ENCODE assay signal across 8 mouse cellular contexts in genomic region chr2:103970791-103971649, GRCm38 (mm10). TPM values are rescaled to one million over a fixed set of nuclear protein-coding genes. Genes with fewer than 3 reads are reported as not detected.
DNase-seq lines count a peak whose midpoint lies in the region; ATAC-seq and TF ChIP-seq lines count a peak whose summit lies in the region.

No protein-coding gene starts in this region.

- H3K4me3 ChIP-seq in gastrocnemius, adult 2 months, result peak overlapping the region; percentile 92
- H3K4me3 ChIP-seq in heart, embryonic 16.5 days (ENCODE audit: low read length), result peak overlapping the region; percentile 81
- H3K4me3 ChIP-seq in neural tube, embryonic 15.5 days (replicated peaks), result peak overlapping the region; percentile 78

- peak overlapping the region; percentile 88 for H3K4me2 ChIP-seq in heart, embryonic 16.5 days (ENCODE audit: low read depth, low read length)
- H3K4me2 ChIP-seq in neural tube, embryonic 15.5 days, result peak overlapping the region; percentile 87

- 6% methylated on average over 32 of the region's 32 CpGs for WGBS in heart, embryonic 16.5 days
- WGBS in neural tube, embryonic 15.5 days, result under 1% methylated on average over 32 of the region's 32 CpGs

- peaks cover 25% of the 10 kb centered on the region for H3K27me3 ChIP-seq in heart, embryonic 16.5 days (ENCODE audit: control insufficient read depth, insufficient read depth, low read length)
- H3K27me3 ChIP-seq in neural tube, embryonic 15.5 days (replicated peaks), result peaks cover 4% of the 10 kb centered on the region; the same call in 1 of the 2 replicates

- no peak for TF ChIP-seq CTCF in gastrocnemius, adult 2 months (IDR thresholded peaks at IDR 0.05)

- H3K36me3 ChIP-seq in heart, embryonic 16.5 days (ENCODE audit: control insufficient read depth, insufficient read depth), result no peaks in the 10 kb centered on the region
- H3K36me3 ChIP-seq in neural tube, embryonic 15.5 days, result no peaks in the 10 kb centered on the region

- H3K9ac ChIP-seq in heart, embryonic 16.5 days (ENCODE audit: low read length), result peak overlapping the region; percentile 78
- peak overlapping the region; percentile 90 for H3K9ac ChIP-seq in neural tube, embryonic 15.5 days (replicated peaks)

- peak overlapping the region; percentile 88 for H3K27ac ChIP-seq in gastrocnemius, adult 2 months
- peak overlapping the region; percentile 40; the same call in 1 of the 2 replicates for H3K27ac ChIP-seq in heart, embryonic 16.5 days (ENCODE audit: low read length)
- H3K27ac ChIP-seq in neural tube, embryonic 15.5 days (replicated peaks), result peak overlapping the region; percentile 91

- DNase-seq in gastrocnemius, adult 2 months, result no peak
- DNase-seq in gastrocnemius, adult 8-10 months (ENCODE audit: low spot score in 2 of 2), result no peak
- peak; percentile 43 for DNase-seq in embryo, embryonic 10.5 days (ENCODE audit: low spot score)
- DNase-seq in liver, result peak; percentile 69
- no peak for DNase-seq in thymus, postnatal 25 days
- no peak for DNase-seq in frontal cortex, postnatal 25 days (ENCODE audit: low spot score in 2 of 2)

- ATAC-seq in heart, embryonic 16.5 days (replicated peaks; ENCODE audit: extremely low read depth, insufficient read depth, low FRiP score), result no peak
- ATAC-seq in neural tube, embryonic 15.5 days (ENCODE audit: low FRiP score), result no peak

- intact Hi-C loops in gastrocnemius, adult 2 months (cut with DNase I), result no loop called here

- H3K4me1 ChIP-seq in heart, embryonic 16.5 days (ENCODE audit: control insufficient read depth, insufficient read depth, low read length), result no peaks in the 10 kb centered on the region; the same call in 1 of the 2 replicates
- H3K4me1 ChIP-seq in neural tube, embryonic 15.5 days, result peaks cover 26% of the 10 kb centered on the region

- H3K9me3 ChIP-seq in heart, embryonic 16.5 days (replicated peaks; ENCODE audit: control insufficient read depth, low read length), result no peaks in the 10 kb centered on the region
- no peaks in the 10 kb centered on the region for H3K9me3 ChIP-seq in neural tube, embryonic 15.5 days (replicated peaks)

RNA-seq across cellular contexts. Expression of gene Lmo2, which starts 13.2 kb away (rescaled TPM):
- 1 to 10 TPM; 4.1 to 7.0 TPM for total RNA-seq in gastrocnemius, adult 2 months (2021)
- 1 to 10 TPM; 3.4 to 9.1 (median 4.6) TPM for total RNA-seq in gastrocnemius, adult 8-10 months (2022)
- polyA plus RNA-seq in heart, embryonic 16.5 days (2015; fragmentation: Nextera tagmentation; extraction: Ambion mirVana), result 17.2 and 17.8 TPM in 2 replicates
- 49.6 and 55.4 TPM in 2 replicates for polyA plus RNA-seq in neural tube, embryonic 15.5 days (2015; fragmentation: Nextera tagmentation; extraction: Ambion mirVana)

RNA-seq across cellular contexts. Expression of gene Fbxo3, which starts 56.5 kb away (rescaled TPM):
- total RNA-seq in gastrocnemius, adult 2 months (2021), result 10 to 100 TPM; 47.5 to 53.9 TPM
- 10 to 100 TPM; 46.4 to 51.8 (median 49.5) TPM for total RNA-seq in gastrocnemius, adult 8-10 months (2022)
- 46.7 and 49.8 TPM in 2 replicates for polyA plus RNA-seq in heart, embryonic 16.5 days (2015; fragmentation: Nextera tagmentation; extraction: Ambion mirVana)
- polyA plus RNA-seq in neural tube, embryonic 15.5 days (2015; fragmentation: Nextera tagmentation; extraction: Ambion mirVana), result 70.0 and 70.9 TPM in 2 replicates

RNA-seq across cellular contexts. Expression of gene 4931422A03Rik, which starts 57.1 kb away (rescaled TPM):
- total RNA-seq in gastrocnemius, adult 2 months (2021), result not detected
- total RNA-seq in gastrocnemius, adult 8-10 months (2022), result not detected
- 2.1 and 2.6 TPM in 2 replicates for polyA plus RNA-seq in heart, embryonic 16.5 days (2015; fragmentation: Nextera tagmentation; extraction: Ambion mirVana)
- polyA plus RNA-seq in neural tube, embryonic 15.5 days (2015; fragmentation: Nextera tagmentation; extraction: Ambion mirVana), result 2.5 and 3.1 TPM in 2 replicates

Comparison
In these comparisons a context has a peak if more than half of its experiments do, and no peak if none do; other contexts are left out.
1. DNase-seq: peak in embryo, embryonic 10.5 days (single experiment) and liver (single experiment); none in gastrocnemius, adult 2 months (single experiment), gastrocnemius, adult 8-10 months (0 of 2), thymus, postnatal 25 days (single experiment) and frontal cortex, postnatal 25 days (0 of 2).
2. H3K27ac ChIP-seq: peak in every context shown above with its lines; median percentile 91 in neural tube, embryonic 15.5 days; 88 in gastrocnemius, adult 2 months; 40 in heart, embryonic 16.5 days.
3. Peak in every context shown above with its lines, with median percentiles within 50 percentile points of each other: H3K4me3 ChIP-seq.